Mouse (Mus musculus) mesoderm, embryonic 11.5 days (tissue): ENCODE measurements at regions not wholly inside any gene's neighbourhood (a gene's known extent, or its start where the extent isn't known, plus 50 kb on each side); places are given as distances from the start of the nearest gene placed in this dataset.

Experiments
- DNase-seq: peaks from one replicate; pipeline ENCODE4 v3.0.0-alpha.2; 2012; ENCODE audit warnings: low read depth, low spot score

DNA sequence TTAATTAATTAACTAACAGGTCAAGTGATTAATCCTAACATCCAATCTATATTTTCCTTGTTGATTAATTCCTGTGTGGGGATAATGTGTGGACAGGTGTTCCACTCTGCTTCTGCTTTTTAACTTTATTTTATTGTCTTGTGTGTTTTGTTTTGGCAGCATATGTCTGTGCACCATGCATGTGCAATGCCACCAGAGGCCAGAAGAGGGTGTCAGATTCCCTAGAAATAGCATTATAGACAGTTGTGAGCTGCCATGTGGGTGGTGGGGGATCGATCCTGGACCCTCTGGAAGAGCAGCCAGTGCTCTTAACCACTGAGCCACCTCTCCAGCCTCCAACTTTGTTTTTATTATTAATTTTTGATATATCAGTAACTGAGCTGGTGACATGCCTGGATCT is 65.6 kb downstream of the En1 start:
- no peak for DNase-seq

DNA sequence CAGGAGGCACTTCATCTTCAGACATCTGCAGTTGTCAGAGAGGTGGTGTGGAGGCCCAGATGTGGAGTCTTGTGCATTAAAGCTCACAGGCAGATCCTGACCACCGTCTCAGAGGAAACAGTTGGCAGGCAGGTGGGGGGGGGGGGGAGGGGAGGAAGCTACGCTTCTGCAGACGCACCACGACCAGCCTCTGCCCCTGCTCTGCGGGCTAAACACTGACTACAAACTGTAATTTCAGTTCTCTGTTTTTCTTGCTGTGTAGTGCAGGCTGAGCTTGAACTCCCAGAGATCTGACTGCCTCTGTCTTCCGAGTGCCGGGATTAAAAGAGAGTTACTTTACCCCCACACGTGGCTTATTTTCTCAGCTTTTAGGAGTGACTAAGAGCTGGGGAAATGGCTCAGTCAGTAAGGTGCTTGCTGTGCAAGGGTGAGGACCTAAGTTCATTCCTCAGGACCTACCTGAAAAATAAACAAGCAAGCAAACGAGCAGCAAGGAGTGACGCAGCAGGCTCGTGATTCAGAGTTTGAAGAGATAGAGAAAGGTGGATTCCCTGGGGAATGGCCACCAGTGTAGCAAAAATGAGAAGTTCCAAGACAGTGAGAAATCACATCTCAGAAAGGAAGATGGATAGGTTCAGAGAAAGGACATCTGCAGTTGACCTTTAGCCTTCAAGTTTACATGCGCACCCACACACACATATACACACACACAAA is 81.5 kb downstream of the En1 start:
- DNase-seq, result peak; percentile 41

DNA sequence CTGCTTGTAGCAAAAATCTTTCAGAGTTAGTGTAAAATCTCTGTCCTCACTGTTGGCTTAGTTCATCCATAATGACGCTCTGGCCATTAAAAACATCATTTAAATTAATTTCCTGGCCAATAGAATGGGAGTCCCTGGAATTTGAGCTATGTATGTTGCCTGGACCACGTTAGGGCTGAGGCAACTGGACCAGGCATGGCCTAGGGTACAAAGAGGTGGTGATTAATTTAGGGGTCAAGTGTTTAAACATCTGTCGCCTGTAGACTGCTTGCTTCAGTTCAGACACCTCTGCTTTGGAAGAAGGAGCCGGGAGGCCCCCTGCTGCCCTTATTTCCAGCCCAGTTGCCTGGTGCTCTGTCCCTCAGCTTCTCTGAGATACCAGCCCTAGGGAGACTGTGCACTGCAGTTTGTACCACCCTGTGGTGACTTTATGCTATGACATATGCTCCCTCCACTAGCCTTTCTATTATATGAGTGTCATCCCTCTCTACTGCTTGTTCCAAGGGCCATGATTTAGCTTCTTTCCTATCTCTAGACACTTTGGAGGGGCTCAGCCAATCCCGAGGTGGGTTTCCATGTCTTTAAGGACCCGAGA is 83.5 kb downstream of the En1 start:
- peak; percentile 30 for DNase-seq

DNA sequence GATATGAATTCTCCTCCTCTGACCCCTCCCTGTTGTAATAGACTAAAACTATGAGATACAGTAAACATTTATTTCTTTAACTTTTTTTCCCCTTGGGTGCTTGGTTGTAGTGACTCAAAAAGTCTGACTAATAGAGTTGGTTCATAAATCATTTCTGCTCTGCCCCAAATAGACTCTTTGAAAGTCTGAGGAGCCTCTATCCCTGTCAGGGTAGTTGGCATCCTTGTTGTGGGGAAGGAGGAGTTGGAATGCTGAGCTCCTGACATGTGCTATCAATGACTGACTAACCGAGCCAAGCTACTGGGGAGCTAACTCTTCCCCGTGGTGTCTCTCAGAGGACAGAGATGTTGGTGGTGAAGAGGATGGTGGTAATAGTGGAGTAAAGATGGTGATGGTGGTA is 89.4 kb downstream of the En1 start:
- DNase-seq, result no peak

DNA sequence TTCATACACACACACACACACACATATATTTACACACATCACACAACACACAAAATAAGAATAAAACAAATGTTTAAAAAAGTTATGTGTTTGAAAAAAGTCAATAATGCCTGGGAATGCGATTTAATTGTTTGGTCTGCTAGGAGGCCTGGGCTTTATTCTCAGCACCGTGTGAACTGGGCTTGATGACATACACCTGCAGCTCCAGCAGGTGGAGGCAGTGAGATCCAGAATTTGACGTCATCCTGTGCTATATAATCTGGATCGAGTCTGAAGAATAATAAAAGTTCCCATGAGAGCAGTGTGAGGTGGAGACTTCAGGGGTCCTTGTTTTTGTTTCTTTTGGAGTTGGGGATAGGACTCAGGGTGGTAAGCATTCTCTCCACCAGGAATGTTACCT is 96.0 kb downstream of the En1 start:
- no peak for DNase-seq

DNA sequence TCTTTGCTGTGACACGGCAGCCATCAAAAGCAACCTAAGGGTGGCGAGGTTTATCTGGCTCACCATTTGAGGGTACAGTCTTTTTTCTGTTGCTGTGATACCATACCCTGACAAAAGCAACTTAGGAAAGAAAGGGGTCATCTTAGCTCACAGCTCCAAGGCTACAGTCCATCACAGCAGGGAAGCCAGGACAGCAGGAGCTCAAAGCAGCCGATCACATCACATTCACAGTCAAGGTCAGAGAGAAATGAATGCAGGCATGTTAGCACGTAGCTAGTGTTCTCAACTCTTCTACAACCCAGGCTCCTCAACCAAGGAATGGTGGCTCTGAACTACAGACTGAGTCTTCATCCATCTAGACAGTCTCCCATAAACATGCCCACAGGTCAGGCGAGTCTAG is 102.0 kb downstream of the En1 start:
- DNase-seq, result no peak

DNA sequence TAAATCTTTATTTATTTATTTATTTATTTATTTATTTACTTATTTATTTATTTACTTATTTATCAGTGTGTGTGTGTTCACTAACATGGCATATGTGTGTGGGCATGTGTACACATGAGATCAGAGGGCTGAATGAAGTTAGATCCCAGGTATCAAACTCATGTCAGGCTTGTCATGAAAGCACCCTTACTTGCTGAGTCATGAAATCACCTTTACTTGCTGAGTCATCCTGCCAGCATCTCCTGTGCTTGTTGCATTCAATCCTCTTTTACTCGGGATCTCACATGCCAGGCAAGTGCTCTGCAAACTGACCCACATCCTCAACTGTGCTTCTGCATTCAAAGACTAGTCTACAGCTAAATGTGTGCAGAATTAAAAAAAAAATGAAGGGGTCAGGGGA is 103.8 kb downstream of the En1 start:
- no peak for DNase-seq

DNA sequence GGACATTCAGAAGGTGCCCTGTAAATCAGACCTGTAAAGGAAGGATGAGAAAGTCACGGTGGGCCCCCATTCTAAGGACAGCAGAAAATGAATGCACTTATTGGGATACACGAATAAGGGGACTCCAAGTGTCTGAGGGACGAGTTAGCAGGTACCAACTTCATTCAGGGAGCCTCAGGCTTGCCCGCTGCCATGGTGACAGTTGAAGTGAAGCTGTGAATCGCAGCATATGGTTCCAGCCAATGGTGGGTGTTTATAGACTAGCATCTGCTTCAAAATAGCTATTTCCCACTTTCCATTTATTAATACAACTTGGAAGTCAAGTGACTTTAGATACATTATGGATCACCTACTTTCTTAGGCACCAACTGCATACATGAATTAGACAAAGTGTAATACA is 106.3 kb downstream of the En1 start:
- no peak for DNase-seq

DNA sequence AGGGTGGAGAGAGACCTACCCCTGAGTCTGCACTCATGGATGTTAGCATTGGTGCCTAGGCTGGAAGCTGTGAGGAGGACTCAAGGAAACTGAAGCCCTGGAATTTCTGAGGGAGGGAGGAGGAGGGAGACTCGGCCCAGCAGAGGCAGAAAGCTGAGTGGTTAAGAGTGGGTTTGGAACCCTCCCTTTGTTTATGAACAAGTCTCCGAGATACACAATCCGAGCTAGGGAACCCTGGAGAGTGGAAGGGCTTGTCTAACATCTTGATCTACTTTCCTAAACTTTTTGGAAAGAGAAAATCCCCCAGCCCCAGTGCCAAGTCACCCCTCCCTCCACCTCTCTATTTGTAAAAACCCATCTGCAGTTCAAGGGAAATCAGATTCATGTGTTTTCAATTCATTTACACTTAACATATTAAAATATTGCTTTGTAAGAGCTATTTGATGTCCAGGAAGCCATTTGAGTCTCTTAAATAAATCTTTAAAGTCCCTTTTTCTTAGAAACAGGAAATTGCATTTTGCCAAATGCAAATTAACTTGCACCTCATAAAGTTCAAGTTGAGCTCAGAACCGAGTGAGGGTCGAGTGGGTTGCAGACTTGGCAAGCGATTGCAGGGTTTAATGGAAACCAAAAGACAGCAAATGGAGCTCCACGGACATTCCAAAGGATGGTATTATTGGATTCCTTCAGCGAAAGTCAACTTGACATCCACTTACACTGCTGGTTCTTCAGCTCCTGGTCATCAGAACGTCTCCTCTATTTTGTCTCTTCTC is 113.1 kb downstream of the En1 start:
- DNase-seq, result no peak

DNA sequence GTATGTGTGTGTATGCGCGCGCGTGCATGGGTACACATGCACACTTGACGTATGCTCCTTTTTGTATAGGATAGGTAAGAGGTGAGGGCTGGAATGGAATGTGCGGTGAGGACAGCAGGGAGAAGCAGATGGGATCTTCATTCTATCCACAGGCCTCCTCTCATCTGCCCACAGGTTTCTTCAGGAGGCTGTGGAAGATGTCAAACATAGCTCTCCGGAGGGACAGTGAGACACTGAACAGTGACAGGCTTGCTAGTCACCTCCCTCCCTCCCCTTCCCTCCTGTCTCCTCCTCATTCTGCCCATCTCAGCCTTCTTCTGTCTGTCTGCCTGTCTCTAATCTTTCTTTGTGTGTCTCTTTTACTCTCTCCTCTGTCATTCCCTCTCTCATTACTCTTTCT is 124.6 kb downstream of the En1 start:
- DNase-seq, result no peak

DNA sequence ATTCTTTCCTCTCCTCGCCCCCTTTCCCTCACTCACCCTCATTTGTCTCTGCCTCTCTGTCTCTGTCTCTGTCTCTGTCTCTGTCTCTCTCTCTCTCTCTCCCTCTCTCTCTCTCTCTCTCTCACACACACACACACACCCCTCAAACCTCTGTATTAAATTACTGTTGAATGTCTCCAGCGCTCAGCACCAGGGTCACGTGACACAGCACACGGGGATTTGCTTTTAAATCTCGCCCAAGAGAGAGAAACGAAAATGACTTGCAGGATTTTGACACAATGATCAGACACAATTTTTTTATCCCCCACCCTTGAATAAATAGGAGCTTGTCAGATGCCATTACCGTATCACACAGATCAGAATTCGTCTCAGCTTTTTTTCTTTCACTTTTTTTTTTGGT is 125.2 kb downstream of the En1 start:
- DNase-seq, result no peak

DNA sequence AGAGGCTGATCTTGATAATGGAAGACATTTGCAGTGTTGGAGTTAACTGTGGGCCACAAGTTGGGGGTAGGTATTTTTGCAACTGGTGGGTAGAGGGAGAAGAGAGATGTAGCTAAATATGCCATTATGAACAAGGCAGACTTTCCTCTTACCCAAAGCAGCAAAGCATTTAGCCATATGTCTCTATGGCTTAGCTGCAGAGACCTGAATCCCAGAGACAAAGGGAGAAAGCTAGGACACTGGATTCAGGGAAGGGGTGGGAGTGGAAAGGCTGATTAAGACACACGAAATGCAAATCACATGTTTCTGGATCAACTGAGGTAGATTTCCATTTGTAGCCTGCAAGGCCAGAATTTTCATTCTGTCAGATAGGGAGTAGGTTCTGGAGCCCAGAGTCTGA is 129.8 kb downstream of the En1 start:
- no peak for DNase-seq

DNA sequence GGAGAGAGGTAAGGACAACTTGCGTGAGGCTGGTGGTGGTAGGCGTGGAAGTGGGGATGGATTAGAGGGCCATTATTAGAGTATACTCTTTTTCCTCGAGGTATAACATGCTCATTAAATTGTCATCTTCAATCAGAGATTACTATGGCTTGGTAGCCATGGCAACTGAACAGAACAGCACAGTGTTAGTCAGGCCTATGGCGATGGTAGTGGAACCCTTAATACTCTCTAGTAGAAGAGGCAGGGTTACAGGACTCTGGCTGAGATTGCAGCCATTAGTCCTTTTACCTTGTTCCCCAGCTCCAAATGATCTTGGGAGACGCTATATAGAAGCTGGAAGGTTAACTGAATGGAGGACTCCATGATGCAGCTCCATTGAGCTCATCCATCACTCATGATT is 131.5 kb downstream of the En1 start:
- no peak for DNase-seq

DNA sequence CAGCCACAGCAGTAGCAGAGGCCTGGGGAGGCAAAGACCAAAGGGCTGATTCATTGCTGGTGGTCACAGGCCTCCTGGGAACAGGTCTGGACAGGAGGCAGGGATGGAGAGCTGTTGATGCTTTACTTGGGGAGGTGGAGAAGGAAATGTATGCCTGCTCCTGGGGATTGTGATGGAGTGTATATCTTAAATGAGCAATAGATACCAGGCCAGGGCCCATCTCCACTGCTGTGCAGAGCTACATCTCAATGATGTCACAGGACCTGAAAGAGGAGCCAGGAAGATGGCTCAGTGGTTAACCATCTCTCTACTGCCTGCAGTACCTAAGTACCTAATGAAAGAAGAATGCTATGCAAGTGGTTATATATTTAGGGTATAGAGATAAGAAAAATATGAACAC is 132.6 kb downstream of the En1 start:
- no peak for DNase-seq

DNA sequence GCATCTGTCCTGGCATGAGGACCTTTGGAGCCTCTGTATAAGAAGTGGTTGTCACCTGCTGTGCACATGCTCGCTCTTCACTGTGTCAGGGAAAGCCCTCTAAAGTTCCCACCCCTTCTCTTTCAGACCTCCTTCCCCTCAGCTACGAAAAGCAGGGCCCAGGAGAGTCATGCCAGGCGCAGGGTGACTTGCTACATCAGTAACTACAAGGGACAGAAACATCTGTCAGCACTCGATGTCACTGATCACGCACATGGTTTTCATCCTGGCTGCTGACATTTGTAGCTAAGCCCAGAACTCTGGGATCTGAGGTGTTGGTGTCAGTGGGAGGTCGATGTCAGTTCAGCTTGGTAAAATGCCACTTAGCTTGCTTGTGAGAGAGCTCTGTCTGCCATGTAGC is 137.3 kb downstream of the En1 start:
- no peak for DNase-seq

DNA sequence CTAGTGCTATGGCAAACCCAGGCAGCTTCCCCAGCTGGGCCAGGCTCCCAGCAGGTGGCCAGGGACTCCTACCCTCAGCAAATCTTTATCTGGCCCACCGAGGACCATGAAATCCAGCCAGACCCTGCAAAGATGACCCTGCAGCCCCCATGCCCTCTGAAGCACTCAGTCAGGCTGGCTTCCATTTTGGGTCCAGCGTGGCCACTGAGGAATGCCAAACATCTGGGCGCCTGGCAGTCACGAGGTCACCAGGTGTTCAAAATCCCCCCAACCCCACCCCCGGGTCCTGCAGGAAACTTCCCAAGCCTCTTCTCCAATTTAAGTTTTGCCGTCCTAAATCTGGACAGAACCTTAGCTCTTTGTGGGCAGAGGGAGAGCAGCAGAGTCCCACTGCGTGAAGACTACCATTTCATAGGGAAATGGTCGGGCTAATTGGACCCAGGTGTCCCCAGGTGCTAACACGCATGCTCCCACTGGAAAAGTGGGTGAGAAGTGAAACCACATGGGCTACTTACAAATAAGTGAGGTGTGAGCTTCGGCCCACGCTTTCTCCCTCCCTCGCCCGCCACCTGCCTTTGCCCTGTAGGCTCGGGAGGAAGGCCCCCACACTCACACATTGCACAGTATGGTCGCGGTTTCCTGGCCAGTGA is 139.0 kb downstream of the En1 start:
- DNase-seq, result peak; percentile 52

DNA sequence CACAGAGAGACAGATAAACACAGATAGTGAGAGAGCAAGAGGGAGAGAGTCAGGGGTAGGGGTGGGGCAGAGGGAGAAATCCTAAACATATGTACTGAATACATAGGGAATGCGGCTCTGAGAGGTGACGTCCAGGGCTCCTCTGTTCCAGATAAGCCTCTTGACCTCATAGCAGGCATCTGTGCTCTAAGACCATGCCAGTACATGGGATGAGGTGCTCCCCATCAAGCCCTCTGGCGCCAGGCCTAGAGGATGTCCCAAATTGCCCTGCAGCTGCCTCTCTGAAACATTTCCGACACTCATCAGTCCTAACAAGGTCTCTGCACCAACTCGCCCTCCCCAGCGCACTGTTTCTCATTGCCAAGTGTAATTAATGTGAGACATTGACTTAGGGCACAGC is 146.7 kb downstream of the En1 start:
- no peak for DNase-seq

DNA sequence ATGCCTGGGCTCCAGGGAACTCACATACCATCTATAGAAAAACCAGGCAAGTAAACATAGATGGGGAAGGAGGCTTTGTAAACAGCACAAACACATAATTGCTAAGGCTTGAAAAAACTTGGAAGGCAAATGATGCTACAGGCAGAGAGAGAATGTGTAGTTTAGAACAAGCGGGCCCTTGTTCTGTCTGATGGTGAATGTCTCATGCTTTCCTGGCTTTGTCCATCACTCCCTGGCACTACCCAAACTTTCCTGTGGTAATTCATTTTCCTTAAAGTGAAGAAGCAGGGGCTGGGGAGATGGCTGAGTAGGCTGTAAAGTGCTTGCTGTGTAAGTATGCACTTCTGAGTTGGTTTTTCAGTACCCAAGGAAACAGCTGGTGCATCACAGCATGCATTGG is 151.2 kb downstream of the En1 start:
- no peak for DNase-seq

DNA sequence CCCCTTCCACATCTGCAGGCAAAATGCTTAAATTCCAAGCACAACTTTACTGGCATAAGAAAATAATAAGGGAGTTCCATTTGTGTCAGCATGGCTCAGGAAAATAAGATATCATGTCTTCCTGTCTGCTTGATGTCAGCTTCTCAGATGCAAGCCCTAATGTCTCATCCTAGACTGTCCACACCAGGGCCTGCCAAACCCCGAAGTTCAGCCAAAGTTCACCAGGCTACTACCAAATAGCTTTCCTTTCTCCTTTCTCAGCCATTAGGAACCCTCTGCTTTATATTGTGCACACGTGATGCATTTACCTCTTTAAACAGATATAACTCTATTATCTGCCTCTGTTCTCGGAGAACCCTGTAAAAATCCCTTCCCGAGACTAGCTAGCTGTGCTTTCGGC is 152.1 kb downstream of the En1 start:
- DNase-seq, result no peak

DNA sequence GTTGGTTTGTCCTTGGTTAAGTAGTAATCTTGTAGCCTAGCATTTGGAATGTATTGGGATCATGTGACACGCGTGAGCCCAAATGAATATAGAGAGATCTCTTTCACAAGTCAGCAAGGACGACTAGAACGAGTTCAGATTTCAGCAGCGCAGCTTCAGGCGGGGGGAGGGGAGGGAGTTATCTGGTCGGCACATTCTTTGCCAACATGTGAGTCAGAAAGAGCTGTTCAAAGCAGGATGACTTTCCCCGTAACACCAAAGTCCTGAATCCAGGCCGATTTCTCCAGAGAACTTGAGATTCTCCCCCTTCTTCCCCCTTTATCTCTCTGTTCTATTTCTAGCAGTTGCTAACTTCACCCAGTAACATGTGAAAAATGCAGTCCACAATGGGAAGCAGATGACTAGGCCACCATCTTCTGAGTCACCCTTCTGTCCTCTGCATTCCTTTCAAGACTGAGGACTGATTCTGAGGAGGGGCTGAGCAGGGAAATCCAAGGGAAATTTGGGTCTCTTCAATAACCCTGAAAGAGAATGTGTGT is 155.1 kb downstream of the En1 start:
- DNase-seq, result peak; percentile 44

DNA sequence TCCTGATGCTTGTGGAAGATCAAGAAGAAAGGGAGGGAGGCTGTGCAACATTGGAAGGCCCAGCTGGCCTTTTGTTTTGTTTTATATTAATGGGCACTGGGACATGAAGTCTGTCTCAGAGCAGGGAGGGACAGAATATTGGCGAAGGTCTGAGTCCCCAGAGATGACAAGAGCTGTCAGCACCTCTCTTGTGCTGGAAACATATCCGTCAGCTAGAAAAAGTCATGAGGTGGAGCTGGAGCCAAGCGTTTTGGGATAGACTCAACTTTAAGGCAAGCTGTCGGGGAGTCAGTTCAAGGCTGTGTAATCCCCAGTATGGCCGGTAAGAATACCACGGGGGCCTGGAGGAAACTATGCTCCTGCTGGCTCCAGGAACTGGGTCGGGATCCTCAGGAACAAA is 156.0 kb downstream of the En1 start:
- no peak for DNase-seq

DNA sequence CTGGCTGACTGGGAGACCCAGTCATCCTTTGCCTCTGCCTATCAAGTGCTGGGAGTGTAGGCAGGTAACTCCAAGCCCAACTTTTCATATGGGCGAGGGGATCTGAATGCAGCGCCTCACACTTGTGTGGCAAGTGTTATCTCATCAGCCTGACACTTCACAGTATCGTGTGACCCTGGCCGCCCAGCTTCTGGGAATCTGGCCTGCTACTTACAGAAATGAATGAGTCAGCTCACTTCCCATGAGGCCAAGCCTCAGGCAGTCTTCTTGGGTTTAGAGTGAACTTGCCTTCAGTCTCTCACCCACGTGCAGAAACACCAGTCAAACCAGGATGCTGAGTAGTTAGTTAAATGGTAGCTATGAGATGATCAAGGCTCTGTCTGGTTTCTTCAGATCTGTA is 156.5 kb downstream of the En1 start:
- no peak for DNase-seq
